Mouse (Mus musculus) olfactory bulb, adult 2 months (tissue): ENCODE results near the gene Rdh5.

Experiments used
- CTCF ChIP-seq: fragments of 200-500 bp; IDR thresholded peaks from 2 replicates; pipeline ENCODE4 v1.5.1; 2012; ENCODE audit warnings: low read depth, mild to moderate bottlenecking, low read length, moderate library complexity; ENCODE audit not compliant: insufficient read depth
- POLR2A ChIP-seq: fragments of 200-500 bp; IDR thresholded peaks from 2 replicates; pipeline ENCODE4 v1.6.1; 2012; ENCODE audit warnings: mild to moderate bottlenecking, low read depth, low read length, moderate library complexity; ENCODE audit not compliant: insufficient read depth

GRCm38 (mm10) chr10:128970740-128971250, 48.1 kb upstream of the Rdh5 start:
- no peak for TF ChIP-seq CTCF
- no peak for TF ChIP-seq POLR2A
